Mouse (Mus musculus) frontal cortex, postnatal 36 days (tissue): Measurements from ENCODE around the gene Hoxa6.

Source experiments
- DNase-seq, 2 experiments: peaks; one replicate each; pipeline ENCODE4 v3.0.0; 2022; ENCODE audit warnings: low spot score in 2 of 2

Gene Hoxa6

GRCm38 (mm10) chr6:52227470-52228222, 19.1 kb upstream of the Hoxa6 start:
- no peak for DNase-seq

DNA sequence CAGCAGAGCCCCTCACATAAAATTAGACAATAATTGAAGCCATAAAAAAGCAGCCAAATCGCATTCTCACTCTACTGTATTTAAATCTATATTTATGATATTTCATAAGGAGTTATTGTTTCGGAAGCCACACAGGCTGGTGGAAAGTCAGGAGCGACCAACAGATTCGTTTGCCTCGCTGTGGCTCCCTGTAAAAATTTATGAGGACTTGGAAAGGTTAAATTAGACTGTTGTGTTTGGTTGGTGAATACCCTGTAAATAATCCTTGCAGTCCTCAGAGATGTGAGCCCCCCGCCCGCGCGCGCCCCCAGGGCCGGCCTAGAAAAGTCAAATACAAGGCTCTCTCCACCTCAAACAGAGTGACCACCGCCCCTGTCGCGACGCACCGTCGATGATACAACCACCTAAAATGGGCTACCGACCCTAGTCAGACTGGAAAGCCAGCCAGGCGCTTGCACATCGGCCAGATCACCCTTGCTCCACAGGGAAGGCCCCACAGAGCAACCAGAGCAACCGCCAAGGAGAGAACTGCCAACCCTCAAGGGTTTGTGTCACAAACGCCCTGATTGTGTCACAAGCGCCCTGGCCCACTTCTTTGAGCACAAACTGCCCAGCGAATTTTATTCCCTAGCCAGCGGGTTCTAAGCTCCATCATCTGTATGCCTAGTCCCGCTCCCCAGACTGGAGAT, 18.2 kb upstream of the Hoxa6 start:
- DNase-seq: no peak

GRCm38 (mm10) chr6:52225612-52226568, 17.4 kb upstream of the Hoxa6 start:
- DNase-seq: no peak

DNA sequence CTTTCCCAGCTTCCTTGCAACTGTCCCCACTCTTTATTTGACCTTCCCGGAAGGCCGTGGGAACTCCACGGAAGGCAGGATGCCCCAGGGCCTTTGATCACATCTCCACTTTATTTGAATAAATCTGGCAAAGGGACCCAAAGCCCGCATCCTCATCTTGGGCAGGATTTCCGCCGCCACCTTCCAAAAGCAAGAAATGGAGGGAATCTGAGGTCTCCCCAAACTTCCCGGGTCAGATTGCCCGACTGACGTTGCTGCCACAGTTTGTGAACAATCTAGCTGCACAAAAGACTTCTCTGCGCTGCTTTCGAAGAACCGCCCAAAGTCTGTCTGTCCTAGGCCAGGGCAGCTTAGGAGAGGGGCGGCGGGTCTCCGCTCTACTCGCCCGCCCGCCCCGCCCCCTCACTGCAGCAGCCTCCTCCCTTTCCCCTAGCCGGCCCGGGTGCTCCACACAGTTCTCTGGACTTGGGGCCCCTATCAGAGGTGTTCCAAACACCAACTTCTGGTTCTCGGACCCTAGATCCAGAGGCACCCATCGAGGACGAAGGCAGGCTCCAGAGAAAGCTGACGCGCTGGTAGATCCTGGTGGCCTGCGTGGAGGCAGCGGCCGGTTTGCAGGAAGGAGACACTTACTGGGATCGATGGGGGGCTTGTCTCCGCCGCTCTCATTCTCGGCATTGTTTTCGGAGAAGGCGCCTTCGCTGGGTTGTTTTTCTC, 16.5 kb upstream of the Hoxa6 start:
- no peak for DNase-seq

DNA sequence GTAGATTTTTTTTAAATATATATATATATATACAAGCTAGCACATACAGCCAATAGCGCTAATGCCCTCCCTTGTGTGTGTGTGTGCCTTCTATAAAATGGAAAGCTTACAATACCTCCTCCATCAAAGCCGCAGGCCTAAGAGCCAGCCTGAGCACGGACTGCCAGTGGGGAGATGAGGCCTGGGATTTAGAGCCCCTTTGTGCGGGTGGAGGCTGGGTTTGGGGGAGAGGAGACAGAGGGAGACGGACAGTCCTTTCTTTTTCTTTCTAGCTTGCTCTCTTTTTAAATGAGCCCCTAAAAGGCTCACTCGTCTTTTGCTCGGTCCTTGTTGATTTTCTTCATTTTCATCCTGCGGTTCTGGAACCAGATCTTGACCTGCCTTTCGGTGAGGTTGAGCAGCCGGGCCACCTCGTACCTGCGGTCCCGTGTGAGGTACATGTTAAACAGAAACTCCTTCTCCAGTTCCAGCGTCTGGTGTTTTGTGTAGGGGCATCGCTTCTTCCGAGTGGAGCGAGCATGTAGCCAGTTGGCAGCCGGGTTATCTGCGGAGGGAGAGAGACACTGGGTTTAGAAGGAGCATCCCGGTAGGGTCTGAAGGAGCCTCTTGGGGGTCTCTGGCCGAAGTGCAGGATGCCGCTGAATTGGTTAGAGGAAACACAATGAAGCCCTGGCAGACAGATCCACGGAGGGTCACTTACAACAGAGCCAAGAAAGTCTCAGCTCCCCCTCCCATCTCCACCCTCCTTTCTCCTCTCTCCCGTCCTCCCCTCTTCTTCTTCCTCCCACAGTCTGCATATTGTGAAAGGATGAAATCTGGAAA, 15.6 kb upstream of the Hoxa6 start:
- no peak for DNase-seq

DNA sequence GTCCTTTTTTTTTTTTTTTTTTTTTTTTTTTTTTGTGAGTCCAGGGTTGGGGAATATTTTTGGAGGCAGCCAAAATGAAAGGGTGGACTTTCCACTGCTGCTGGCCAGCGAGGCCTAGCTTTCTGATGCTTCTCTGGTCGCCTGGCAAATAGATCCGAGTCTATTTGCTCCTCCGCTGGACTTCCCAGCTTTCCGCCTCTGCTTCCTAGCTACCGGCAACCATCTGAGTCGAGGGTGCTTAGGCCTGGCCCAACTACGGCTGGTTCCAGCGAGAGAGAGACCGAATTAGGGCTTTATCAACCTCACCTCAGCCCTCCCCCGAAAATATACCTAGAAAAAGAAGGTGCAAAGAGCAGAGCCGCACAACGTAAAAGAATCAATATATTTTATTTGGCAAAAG, 14.2 kb upstream of the Hoxa6 start:
- no peak for DNase-seq

DNA sequence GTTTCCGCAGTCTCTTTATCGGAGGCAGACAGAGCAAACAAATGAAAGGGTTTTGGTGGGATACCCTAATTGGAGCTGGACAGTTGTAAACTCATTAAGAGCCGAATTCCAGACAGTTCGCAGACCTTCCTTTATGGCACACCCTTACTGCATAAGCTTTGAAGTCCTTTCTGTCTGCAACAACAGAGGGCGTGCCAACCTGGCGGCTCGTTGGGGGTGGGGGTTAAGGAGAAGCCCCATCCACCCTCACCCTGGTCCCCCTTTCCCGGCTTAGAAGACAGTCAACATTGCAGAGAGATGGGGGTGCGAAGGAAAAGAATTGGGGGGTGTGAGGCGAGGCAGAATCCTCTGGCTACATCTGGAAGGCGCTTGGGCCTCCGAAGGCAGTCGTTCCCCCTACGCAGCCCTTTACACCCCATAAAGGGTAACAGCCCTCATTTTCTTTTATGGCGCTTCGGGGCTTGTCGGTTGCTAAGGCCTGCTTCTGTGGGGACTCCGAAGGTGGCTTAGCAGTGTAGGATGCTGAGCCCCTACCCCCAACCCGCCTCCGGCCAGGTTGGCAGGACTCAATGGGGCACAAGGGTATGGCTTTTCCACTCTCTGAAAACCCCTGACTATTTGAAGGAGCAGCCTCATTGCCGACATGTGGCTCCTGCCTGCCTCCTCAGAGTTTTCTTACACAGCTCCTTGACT, 13.6 kb upstream of the Hoxa6 start:
- no peak for DNase-seq

GRCm38 (mm10) chr6:52221337-52221992, 12.9 kb upstream of the Hoxa6 start, which contains the start of gene Hoxa7:
TSS of gene Hoxa7 (minus strand) at chr6:52221854.
- peak; percentile 80 to 85 for DNase-seq

- DNase-seq: no peak
These were observed 12.4 kb upstream of the Hoxa6 start for GRCm38 (mm10) chr6:52220865-52221310.

- no peak for DNase-seq
These were observed 11.7 kb upstream of the Hoxa6 start for GRCm38 (mm10) chr6:52220003-52220864.

- no peak for DNase-seq
These were observed 10.9 kb upstream of the Hoxa6 start for GRCm38 (mm10) chr6:52219234-52219942.

DNA sequence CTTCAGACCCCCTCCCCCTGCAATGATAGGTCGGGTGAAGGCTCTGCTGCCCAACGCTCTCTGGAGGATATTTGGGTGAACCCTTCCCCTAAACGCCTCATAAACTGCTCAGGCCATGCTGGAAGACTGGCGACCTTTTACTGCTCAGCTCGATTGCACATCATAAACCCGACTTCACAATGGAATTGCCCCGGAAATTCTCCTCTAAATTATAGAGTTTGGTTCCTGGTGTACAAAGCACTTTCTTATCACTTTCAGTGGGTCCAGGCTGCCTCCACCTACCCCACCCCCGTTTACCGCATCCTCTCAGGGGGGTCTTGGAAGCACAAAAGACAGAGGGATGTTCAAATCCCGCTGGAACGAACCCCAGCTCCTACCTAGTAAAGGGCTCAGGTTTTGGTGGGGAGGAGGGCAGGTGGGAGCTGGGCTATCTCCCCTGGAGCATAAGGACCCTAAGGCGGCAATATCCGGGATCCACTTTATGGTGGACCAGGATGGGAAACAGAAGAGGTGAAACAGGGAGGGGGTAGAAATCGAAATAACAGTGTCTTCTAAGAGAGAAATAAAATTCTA, 10.2 kb upstream of the Hoxa6 start:
- DNase-seq: no peak

- no peak for DNase-seq
These were observed 9.5 kb upstream of the Hoxa6 start for GRCm38 (mm10) chr6:52217895-52218642.

- no peak for DNase-seq
These were observed 8.9 kb upstream of the Hoxa6 start for GRCm38 (mm10) chr6:52217459-52217768.

GRCm38 (mm10) chr6:52216691-52217458, 8.4 kb upstream of the Hoxa6 start:
- no peak for DNase-seq
